Mouse (Mus musculus) lung, adult 18-20 months (tissue): ENCODE data around the gene Ephb6.
"Not testable (repeated sequence)": the region's sequence is repeated elsewhere in the genome, so short reads cannot be mapped to it uniquely, and the experiment has no call there.

Experiments used
- DNase-seq, 2 experiments: peaks; one replicate each; pipeline ENCODE4 v3.0.0; 2022; ENCODE audit warnings: mixed read lengths in 2 of 2

Ephb6 gene

GRCm38 (mm10) chr6:41605061-41605793 lies at the start of gene Ephb6:
TSS of gene Ephb6 (plus strand) at chr6:41605482.
- peak; percentile 74 to 77 for DNase-seq

DNA sequence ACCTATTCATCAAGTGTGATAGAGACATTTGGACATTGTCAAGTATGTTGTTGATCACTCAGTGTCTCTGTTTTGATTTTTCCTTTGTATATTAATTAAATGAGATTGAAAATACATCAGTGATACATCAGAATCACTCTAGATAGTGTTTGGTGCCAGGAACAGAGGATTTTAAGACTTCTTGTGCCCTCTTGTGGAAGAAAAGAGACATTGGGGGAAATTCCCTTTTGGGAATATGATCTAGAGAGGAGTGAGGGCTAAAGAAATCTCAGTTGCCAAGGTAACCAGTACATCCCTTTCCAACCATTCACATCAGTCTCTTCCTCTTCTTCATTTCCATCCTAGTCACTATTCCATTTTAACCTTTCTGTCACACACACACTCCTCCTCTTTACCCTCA lies 48.9 kb upstream of the Ephb6 start:
- no peak for DNase-seq

GRCm38 (mm10) chr6:41557468-41557867 lies 47.8 kb upstream of the Ephb6 start:
- DNase-seq = no peak

DNA sequence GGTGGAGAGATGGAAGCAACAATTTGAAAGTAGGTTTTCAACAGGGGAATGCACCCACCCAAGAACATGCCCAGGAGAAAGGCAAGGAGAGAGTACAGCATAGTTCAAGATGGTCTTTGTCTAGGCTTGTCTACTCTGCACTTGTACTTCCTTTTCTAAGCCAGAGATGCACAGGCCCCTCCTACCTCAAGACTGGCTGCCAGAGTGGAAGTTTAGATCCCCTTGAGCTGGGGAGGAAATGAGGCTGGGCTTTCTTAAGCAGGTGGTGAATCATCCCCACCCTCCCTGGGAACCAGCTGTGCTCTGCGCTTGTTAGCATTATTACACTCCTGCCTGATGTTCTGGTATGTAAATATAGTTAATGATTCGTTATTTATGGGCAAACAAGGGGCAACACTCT lies 47.0 kb upstream of the Ephb6 start:
- no peak for DNase-seq

- DNase-seq = no peak
Observed at GRCm38 (mm10) chr6:41559331-41559730, 46.0 kb upstream of the Ephb6 start.

DNA sequence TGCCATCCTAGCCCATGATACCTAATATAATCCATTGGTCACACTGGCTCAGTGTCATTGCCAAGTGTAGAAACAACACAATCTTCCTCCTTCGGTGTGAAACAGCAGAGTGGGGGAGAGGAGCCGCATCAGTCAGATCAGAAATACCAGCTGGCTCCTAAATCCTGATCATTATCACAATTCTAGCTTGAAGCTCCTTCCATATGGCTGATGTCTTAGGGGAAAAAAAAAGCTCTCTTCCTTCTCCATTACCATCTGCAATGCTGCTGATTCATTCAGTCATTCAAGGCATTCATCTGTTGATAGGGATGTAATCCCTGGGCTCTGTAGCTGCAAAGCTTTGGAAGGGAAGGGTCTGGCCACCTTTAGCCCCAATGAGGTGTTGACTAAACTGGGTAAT lies 45.0 kb upstream of the Ephb6 start:
- DNase-seq = no peak

DNA sequence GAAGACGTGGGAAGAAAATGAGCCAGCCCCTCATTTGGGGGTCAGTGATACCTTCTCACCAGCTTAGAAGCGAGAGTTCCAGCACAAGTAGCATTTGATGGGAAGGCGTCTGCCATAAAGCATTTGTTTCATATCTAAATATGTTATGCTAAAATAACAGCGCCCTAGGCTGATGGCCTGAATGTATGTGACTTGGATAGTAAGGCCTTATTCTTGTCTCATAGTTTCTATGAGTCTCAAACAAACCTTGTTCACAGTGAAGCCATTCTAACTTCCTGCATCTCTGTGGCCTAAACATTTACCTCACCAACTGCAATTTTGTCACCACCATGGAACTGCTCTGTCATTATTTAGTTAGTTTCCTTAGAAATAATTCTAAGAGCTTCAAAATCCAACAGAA lies 42.7 kb upstream of the Ephb6 start:
- DNase-seq = no peak

- DNase-seq = not testable (repeated sequence)
Observed at GRCm38 (mm10) chr6:41563104-41563951, 42.0 kb upstream of the Ephb6 start.

DNA sequence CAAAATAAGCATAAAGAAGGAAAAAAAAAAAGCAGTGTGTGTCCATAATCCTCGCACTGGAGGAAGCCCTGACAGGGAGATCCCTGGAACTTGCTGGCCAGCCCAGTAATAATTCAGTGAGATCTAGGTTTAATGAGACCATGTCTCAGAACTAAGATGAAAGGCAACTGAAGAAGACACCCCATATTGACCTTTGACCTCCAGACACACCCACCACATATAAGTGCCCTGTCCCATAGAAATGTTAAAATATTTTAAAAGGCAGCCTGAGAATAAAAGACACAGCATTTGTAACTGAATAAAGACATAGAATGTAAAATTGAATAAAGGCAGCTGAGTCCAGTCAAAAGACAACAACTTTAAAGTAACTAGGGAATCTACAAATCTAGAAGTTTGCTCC lies 40.0 kb upstream of the Ephb6 start:
- no peak for DNase-seq

GRCm38 (mm10) chr6:41566965-41567364 lies 38.3 kb upstream of the Ephb6 start:
- no peak for DNase-seq

DNA sequence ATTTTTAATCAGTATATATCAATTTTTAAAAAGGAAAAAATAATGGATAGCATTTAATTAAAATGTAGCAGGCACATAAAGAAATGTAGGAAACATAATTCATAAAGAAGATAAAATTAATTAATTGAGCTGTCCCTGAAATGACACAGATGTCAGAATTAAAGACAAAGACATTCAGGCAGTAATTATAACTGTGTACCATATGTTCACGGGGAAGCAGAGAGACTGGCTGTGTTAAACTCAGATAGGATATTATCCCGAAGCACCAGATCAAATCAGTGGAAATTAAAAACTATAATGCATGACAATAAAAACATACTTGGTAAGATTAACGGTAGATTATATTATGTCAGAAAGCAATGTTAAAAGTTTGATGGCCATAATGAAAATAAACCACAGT lies 36.2 kb upstream of the Ephb6 start:
- DNase-seq = no peak

GRCm38 (mm10) chr6:41576526-41577097 lies 28.7 kb upstream of the Ephb6 start:
- peak in 1 of 2 experiments; percentile 20 for DNase-seq

DNA sequence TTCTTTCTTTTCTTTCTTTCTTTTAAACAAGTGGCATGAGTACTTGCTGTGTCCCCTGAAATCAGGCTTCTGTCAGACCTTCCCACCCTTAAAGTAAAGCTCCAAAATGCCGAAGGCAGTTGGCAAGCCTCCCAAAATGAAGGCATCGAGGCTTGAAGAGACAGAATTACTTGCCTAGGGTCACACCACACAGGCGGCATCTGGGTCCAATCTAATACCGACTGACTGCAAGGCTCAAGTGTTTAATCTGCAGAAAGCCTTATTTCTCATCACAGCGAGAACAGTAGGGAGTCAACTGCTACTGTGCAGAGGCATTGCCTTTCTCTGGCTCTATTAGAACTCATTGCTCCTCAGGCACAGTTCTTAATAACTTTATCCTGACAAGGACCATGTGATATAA lies 28.0 kb upstream of the Ephb6 start:
- DNase-seq = no peak

DNA sequence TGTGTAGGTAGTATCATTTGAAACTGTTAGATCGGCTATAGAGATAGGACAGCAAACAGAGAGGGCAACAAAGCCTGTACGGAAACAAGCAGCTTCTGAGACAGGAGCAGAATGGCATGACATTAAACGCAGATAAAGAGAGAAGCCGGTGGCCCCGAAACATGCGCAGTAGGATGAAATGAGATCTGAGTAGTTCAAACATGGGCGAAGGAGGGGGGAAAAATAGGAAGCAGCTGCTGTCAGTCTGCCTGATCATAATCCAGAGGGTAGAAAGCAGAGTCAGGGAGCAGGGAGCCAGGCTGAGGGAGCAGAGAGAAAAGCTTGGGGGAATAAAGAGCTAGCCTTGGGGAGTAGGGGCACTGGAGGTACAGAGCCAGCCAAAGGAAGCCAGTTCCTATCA lies 24.0 kb upstream of the Ephb6 start:
- no peak for DNase-seq

DNA sequence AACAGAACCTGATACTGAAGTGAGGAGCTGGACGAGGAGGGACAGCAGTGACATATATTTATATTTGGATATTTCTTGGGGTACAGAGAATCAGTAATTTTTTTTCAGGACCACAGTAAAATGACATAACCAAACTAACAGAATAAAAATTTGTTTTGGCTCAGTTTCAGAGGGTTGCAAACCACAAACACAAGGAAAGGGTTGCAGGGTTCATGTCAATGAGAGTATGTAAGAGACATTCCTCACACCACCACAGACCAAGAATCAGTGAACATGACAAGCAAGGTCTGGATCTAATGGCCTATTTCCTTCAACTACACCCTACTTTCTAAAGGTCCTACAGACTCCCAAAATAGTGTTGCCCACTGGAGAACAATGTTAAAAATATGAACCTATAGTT lies 23.1 kb upstream of the Ephb6 start:
- DNase-seq = no peak

DNA sequence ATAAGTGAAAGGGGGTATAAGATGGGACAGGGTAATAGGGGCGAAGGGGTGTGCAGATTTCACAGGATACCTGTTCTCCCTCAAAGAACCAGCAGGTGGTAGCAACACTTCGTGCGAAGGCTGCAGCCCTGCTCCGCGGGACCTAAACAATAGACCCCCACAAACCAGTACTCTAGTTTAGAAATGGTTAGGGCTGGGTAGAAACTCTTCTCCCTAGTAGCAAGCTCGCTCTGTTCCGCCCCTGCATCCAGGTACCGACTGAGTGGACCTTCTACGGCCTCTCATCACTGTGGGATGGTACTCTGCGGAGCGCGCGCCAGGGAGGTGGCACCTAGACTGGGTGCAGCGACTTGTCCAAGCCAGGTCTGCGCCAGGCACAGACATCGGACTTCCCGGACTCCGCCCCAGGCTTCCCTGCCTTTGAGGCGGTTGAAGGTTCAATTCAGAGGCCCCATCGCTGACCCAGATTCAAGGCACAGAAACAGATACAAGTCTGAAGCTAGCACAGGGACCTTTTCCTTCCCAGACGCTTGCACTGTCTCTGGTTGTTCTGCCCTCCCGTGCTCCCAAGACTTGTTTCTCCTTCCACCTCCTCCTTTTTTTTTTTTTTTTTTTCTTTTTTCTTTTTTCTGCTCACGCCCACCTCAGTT lies 756 bp upstream of the Ephb6 start:
- peak; percentile 25 to 27 for DNase-seq

GRCm38 (mm10) chr6:41605794-41606104 lies 467 bp downstream of the Ephb6 start:
- no peak for DNase-seq

DNA sequence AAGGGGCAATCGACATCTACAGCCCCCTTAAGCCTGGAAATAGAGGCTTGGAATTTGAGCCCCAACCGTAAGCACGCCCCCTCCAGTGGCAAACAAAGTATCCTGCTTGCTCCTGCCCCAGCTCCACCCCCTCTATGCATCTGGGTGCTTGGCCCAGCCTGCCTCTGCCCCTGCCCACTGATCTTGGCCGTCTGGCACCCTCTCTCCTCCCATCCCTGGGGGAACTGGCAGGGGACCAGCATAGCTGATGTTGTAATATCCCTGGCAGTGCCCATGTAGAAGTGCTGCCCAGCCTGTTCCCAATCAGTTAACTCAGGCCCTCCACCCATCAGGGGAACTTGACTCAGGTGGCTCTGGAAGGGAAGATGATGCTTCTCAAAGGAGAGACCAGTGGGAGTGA lies 932 bp downstream of the Ephb6 start:
- peak; percentile 83 to 88 for DNase-seq

GRCm38 (mm10) chr6:41607637-41608036 lies 2.4 kb downstream of the Ephb6 start:
- DNase-seq = no peak

DNA sequence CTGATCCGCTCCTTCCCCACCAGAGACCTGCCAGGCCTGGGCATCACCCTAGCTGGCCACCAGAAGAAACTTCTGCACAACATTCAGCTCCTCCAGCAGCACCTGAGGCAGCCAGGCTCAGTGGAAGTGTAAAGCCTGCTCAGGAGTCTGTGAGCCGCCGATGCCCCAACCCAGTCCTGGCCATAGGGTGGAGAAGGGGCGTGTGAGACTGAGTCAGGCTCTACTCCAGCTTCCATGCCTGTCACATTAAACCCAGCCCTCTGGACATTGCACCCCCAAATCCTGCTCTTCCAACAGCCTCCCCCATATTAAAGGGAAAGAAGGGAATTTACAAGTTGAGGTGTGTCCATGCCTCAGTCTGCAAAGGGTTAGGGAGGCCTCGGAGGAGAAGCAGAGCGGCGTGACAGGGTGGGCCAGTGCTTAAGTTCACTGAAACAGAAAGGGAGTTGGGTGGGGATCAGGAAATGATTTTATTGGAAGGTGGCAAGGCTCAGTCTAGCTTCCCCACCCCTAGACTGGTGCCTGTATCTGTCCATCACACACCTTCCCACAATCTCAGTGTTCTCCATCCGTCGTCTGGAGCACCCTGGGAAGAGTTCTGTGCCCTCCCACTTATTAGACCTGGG lies 15.0 kb downstream of the Ephb6 start:
- no peak for DNase-seq

- no peak for DNase-seq
Observed at GRCm38 (mm10) chr6:41621241-41621990, 16.1 kb downstream of the Ephb6 start.

GRCm38 (mm10) chr6:41622661-41623060 lies 17.4 kb downstream of the Ephb6 start:
- peak in 1 of 2 experiments; percentile 13 for DNase-seq
